Mouse (Mus musculus) CH12.LX (cell line): Measurements from ENCODE around the gene Rag2.

Source experiments
- CTCF ChIP-seq, 2 experiments: IDR thresholded peaks in 1 of 2; conservative IDR thresholded peaks in 1 of 2; 2 replicates each; pipeline ENCODE4 v1.5.1; 2011 to 2012; ENCODE audit warnings: low read depth in 2 of 2, low read length in 2 of 2, improper control_type of control experiment in 1 of 2, inconsistent platforms in 1 of 2, mild to moderate bottlenecking in 1 of 2, moderate library complexity in 1 of 2
- E2F4 ChIP-seq: IDR thresholded peaks from 2 replicates; pipeline ENCODE4 v1.6.1; 2011; ENCODE audit warnings: low read depth, low read length, improper control_type of control experiment; ENCODE audit not compliant: insufficient replicate concordance
- ELF1 ChIP-seq: IDR thresholded peaks from 2 replicates; pipeline ENCODE4 v1.6.1; 2014; ENCODE audit warnings: low read depth, mild to moderate bottlenecking, inconsistent platforms, low read length, improper control_type of control experiment
- EP300 ChIP-seq: IDR thresholded peaks from 2 replicates; pipeline ENCODE4 v1.6.1; 2011; ENCODE audit warnings: low read length, improper control_type of control experiment
- MAFK ChIP-seq: IDR thresholded peaks from 2 replicates; pipeline ENCODE4 v1.6.1; 2011; ENCODE audit warnings: low read length, improper control_type of control experiment; ENCODE audit not compliant: insufficient replicate concordance
- MAX ChIP-seq: IDR thresholded peaks from 2 replicates; pipeline ENCODE4 v1.6.1; 2011; ENCODE audit warnings: low read length, improper control_type of control experiment
- MYC ChIP-seq: IDR thresholded peaks from 2 replicates; pipeline ENCODE4 v1.6.1; 2011; ENCODE audit warnings: low read depth, mild to moderate bottlenecking, improper control_type of control experiment, low read length
- POLR2A ChIP-seq: IDR thresholded peaks from 2 replicates; pipeline ENCODE4 v1.6.1; 2011; ENCODE audit warnings: low read depth, mild to moderate bottlenecking, improper control_type of control experiment, low read length
- POLR2AphosphoS2 ChIP-seq: IDR thresholded peaks from 2 replicates; pipeline ENCODE4 v1.6.1; 2011; ENCODE audit warnings: low read depth, low read length, improper control_type of control experiment
- SMC3 ChIP-seq: IDR thresholded peaks from 2 replicates; pipeline ENCODE4 v1.6.1; 2011; ENCODE audit warnings: low read depth, low read length, improper control_type of control experiment
- TBP ChIP-seq: conservative IDR thresholded peaks from 2 replicates; pipeline ENCODE4 v1.6.1; 2011; ENCODE audit warnings: low read depth, low read length, improper control_type of control experiment
- USF1 ChIP-seq: IDR thresholded peaks from 2 replicates; pipeline ENCODE4 v1.6.1; 2014; ENCODE audit warnings: low read depth, mild to moderate bottlenecking, inconsistent platforms, low read length, improper control_type of control experiment

GRCm38 (mm10) chr2:101623042-101623441 lies 1.5 kb upstream of the Rag2 start:
- TF ChIP-seq MYC = no peak
- no peak for TF ChIP-seq EP300
- no peak for TF ChIP-seq POLR2AphosphoS2
- no peak for TF ChIP-seq MAFK
- TF ChIP-seq CTCF (conservative IDR thresholded peaks at IDR 0.05 in 1 of 2, IDR thresholded peaks at IDR 0.05 in 1 of 2; ENCODE audit: low read depth in 2 of 2, low read length in 2 of 2) = no peak
- TF ChIP-seq POLR2A = no peak
- TF ChIP-seq TBP = no peak
- TF ChIP-seq MAX = no peak
- TF ChIP-seq ELF1 = no peak
- TF ChIP-seq E2F4 = no peak
- no peak for TF ChIP-seq USF1
- TF ChIP-seq SMC3 = no peak
